Mouse (Mus musculus): Measurements from ENCODE around the gene Fam89b.

Gene Fam89b

GRCm38 (mm10) chr19:5740320-5741317, 11.2 kb upstream of the Fam89b start, which contains the start of gene Ltbp3:
TSS of gene Ltbp3 (plus strand) at chr19:5740904.
- CTCF ChIA-PET, result interaction anchor here (0.6 kb wide), 1 partner anchor 51 kb away, joined by 3 read pairs; no protein-coding TSS in a partner anchor

- CTCF ChIA-PET, result interaction anchor here (0.6 kb wide), 1 partner anchor 131 kb away, joined by 4 read pairs; no protein-coding TSS in a partner anchor
Measured at GRCm38 (mm10) chr19:5739446-5739845, 10.0 kb upstream of the Fam89b start.

DNA sequence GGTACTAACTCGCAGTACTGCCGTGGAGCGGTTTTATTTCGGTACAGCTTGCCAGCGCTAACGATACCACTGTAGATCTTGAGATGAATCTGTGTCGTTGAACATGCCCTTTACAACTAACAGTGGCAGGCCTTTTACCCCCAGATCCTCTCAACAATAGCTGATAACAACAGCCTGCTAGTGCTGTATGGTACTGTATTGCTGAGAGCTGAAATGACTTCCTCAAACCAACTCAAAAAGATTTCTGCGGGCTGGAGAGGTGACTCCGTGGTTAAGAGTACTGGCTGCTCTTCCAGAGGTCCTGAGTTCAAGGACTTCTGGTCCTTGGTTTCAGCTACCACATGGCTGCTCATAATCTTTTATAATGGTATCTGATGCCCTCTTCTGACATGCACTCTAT, 4.9 kb upstream of the Fam89b start:
- CTCF ChIA-PET, result no interaction called here

GRCm38 (mm10) chr19:5731264-5731978, 2.0 kb upstream of the Fam89b start:
- CTCF ChIA-PET, result no interaction called here

GRCm38 (mm10) chr19:5730314-5731186, 1.1 kb upstream of the Fam89b start:
- CTCF ChIA-PET, result interaction anchor here (0.5 kb wide), 1 partner anchor 164 kb away, joined by 3 read pairs; the partner anchor contains the start of gene Tigd3

- CTCF ChIA-PET, result interaction anchor here (1.5 kb wide), 1 partner anchor 18 kb away, joined by 3 read pairs; no protein-coding TSS in a partner anchor
Measured at GRCm38 (mm10) chr19:5728631-5729443, 616 bp downstream of the Fam89b start.

DNA sequence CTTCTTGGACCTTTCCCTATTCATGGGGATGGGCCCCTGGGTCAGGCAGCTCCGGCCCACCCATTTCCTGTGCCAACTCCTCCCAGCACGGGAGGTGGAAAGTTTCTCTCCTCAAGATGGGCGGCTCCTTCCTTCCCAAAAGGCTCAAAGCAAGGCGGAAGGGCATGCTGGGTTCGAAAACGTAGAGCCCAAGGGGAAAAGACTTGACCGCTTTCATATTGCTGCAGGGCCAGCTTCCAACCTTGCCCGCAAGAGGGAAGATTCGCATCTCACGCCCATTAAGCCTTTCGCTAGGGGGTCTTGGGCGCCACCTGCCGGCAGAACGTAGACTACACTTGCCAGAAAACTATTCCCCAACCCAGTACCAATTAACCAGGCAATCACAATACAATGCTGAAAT, 1.8 kb downstream of the Fam89b start:
- CTCF ChIA-PET, result interaction anchor here (0.7 kb wide), 1 partner anchor 16 kb away, joined by 4 read pairs; no protein-coding TSS in a partner anchor

DNA sequence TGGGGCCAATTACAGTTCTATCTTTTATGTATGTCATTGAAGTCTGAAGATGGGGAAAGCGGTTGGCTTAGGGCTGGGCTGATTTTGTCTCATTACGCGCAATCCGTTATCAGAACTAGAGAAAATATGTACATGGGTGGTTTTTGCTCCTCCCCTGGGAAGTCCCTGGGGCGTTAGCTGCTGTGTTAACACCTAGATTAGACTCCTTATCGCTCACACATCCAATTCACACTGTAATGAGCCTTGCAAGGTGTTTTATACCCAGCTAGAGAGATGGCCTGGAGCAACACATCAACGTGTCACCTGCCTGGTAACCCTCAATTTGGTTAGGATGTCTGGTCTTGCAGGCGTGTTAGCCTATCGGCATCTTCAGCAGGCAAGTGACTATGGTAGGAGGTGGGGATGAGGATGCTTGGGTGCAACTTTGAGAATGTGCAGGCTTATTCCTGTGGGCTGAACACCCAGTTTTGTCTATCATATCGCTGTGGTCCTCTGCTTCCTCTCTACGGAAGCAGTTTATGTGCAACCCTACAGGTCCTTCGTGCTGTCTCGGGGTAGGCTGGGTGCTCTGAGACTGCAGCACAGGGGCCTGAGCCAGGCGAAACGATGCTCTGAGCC, 2.4 kb downstream of the Fam89b start:
- CTCF ChIA-PET, result no interaction called here

- CTCF ChIA-PET, result interaction anchor here (1.0 kb wide), 1 partner anchor 196 kb away, joined by 3 read pairs; no protein-coding TSS in a partner anchor
Measured at GRCm38 (mm10) chr19:5725767-5726515, 3.5 kb downstream of the Fam89b start, which contains the start of gene Ehbp1l1. TSS of gene Ehbp1l1 (minus strand) at chr19:5726317.

GRCm38 (mm10) chr19:5725029-5725707, 4.3 kb downstream of the Fam89b start:
- CTCF ChIA-PET, result interaction anchor here (0.8 to 1.0 kb wide), 2 partner anchors 14 to 195 kb away, joined by 3 read pairs; no protein-coding TSS in a partner anchor

- CTCF ChIA-PET, result interaction anchor here (0.8 kb wide), 1 partner anchor 13 kb away, joined by 3 read pairs; no protein-coding TSS in a partner anchor
Measured at GRCm38 (mm10) chr19:5724549-5724941, 4.9 kb downstream of the Fam89b start.

GRCm38 (mm10) chr19:5723934-5724548, 5.4 kb downstream of the Fam89b start:
- CTCF ChIA-PET, result no interaction called here

DNA sequence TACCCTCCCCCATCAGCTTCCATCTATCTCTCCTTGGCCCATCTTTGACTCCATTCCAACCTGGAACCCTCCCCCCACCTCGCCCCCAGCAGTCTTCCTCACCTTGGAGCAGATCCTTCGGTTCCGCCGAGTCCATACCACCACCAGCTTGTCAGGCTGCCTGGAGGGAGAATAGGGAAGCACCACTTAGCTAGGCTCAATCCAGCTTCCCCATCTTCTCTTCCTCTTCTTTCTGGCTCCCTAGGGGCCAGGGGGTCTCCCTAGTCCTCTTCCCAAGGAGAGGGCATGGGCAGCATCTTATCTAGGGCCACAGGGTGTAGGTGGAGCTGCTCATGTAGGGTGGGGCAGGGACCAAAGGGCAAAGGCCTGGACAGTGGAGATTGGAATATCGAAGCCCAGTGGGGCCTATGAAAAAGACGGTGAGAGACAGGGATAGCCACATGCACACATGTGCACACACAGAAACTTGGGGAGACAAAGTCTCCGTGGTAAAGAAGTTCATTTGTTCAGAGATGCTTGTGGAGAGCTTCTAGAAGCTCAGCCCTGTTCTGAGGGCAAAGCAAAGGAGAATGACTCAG, 6.5 kb downstream of the Fam89b start:
- CTCF ChIA-PET, result interaction anchor here (0.5 to 1.0 kb wide), 2 partner anchors 13 to 363 kb away, joined by 3 read pairs; no protein-coding TSS in a partner anchor

DNA sequence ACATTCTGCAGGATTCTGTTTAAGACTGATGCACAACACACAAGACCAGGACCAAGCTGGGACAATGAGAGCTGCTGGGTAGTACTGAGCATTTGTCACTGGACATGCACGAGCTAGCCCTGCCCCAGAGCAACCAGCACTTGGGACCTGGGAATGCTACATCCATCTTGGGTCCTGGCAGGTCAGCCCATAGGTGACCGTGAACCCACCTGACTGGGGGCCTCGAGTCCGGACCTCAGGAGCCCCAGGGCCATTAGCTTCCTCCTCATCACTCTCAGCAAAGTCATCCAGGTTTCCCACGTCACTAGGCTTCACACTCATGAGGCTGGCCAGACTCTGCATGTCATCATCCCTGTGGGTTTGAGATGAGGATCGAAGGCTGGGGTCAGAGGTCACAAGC, 8.2 kb downstream of the Fam89b start:
- CTCF ChIA-PET, result no interaction called here

- CTCF ChIA-PET, result interaction anchor here (0.6 kb wide), 1 partner anchor 53 kb away, joined by 19 read pairs; no protein-coding TSS in a partner anchor
Measured at GRCm38 (mm10) chr19:5716955-5717354, 12.5 kb downstream of the Fam89b start.

DNA sequence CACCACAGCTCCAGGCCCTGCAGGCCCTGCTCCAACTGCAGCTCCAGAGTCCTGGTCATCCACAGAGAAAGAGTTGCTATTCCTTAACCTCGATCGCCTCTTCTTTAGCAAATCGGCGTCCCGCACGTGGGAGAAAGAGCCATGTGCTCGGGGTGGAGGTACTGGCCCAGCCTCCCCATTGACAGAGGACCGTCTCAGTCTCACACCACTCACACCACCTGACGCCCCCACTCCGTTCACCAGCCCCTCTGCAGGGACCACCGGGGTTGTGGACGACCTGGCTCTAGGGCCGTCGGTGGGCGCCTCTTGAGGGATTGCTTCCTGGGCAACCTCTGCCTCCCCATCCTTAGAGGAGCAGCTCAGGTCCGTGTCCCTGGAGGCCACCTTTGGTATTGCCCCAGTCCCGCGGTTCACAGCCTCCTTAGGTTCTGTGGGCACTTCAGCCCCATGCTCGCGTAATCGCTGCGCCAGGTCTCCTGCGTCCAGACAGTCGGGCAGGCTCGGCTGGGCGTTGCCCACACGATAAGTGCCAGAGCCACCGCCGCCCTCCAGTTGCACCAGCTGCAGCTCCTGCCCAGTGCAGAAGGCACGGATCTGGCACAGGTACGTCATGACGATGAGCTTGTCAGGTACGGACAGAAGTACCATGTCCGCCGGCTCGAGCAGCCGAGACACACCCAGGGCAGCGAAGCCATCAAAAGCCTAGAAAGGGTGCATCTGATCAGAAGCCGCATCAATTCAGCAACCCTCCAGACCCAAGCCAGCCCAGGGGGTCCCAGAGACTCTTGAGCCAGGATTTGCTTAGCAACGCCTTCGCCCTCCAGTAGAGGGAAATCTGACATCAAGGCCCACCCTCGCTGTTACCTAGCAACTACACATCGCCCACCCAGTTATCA, 13.4 kb downstream of the Fam89b start:
- CTCF ChIA-PET, result interaction anchor here (0.6 kb wide), 1 partner anchor 52 kb away, joined by 19 read pairs; no protein-coding TSS in a partner anchor
